In the genomic region with DNA sequence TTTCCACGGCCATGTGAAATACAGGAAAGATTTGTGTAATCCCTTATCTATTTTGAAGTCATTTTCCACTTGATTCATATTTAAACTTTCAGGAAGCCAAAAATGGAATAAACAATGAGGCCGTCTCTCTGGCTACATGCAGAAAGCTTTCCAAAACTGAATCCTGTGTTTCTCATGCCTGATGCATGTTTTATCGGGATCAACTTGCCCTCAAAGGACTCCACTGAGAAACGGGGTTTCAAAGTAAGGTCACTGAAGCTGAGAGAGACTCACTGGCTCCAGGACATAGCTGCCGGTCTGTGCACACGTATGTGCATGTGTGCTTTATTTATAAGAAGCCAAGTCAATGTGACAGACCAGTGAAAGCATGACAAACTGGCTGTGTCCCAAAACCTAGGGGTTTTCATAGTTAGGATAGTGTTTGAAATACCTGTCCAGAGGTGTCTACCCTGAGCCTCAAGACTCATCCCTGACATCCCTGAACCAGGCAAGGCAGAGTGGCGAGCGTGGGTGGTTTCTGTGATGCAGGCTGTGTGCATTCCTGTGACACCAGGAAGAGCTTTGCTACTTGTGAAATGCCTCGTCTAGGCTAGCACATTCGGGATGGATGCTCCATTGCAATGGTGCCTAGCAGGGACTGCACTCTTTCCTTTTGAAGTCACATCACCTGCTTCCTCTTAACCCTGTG, we compare ENCODE assay signal across 22 mouse cellular contexts.
DNase-seq lines count a peak whose midpoint lies in the region; ATAC-seq and TF ChIP-seq lines count a peak whose summit lies in the region.
"Had no signal": no experiment of that assay in that cellular context is flagged by ENCODE, and none has a peak within 500 bp of the region (broad histone marks: within the 10 kb centered on the region; RNA-seq: fewer than 3 reads in every experiment).

No protein-coding gene starts in this region.

- intact Hi-C loops in heart, adult 2 months (cut with DNase I): no loop called here

- peaks cover 1% of the 10 kb centered on the region; the same call in 1 of the 2 replicates for H3K36me3 ChIP-seq in heart, adult 2 months (ENCODE audit: control insufficient read depth, insufficient read depth, low read length)
- no peaks in the 10 kb centered on the region for H3K36me3 ChIP-seq in liver, adult 2 months (ENCODE audit: control insufficient read depth, insufficient read depth, low read length)
- no peaks in the 10 kb centered on the region for H3K36me3 ChIP-seq in liver, embryonic 11.5 days (ENCODE audit: control insufficient read depth, insufficient read depth, low read length)
- H3K36me3 ChIP-seq: limb, embryonic 12.5 days; liver, embryonic 12.5 days had no signal

- DNase-seq in heart, adult 11 months: peak; percentile 69
- no peak for DNase-seq in heart, adult 2 months
- DNase-seq in liver, adult 2 months (ENCODE audit: extremely low read depth, low read depth, low spot score): no peak
- no peak for DNase-seq in liver, embryonic 11.5 days (ENCODE audit: low spot score)
- peak; percentile 19 for DNase-seq in ovary, adult 18-20 months (ENCODE audit: low spot score)
- DNase-seq in ovary, postnatal 10 days (ENCODE audit: low spot score): no peak
- no peak for DNase-seq in right cerebral cortex, postnatal 36 days (ENCODE audit: low spot score in 2 of 2)
- DNase-seq: adrenal gland, postnatal 25 days; cerebellum, adult 2 months; cerebellum, postnatal 14 days; gastrocnemius, postnatal 14 days; layer of hippocampus, adult 9-11 months; liver, postnatal 0 days; midbrain, embryonic 14.5 days; thymus, adult 2 months; thymus, postnatal 36 days had no signal

- no peaks in the 10 kb centered on the region for H3K9me3 ChIP-seq in liver, embryonic 11.5 days (ENCODE audit: control insufficient read depth, low read length)
- H3K9me3 ChIP-seq: liver, embryonic 12.5 days had no signal

- H3K4me2 ChIP-seq in liver, embryonic 11.5 days: no peak overlapping the region
- H3K4me2 ChIP-seq: heart, embryonic 11.5 days; hindbrain, embryonic 14.5 days; limb, embryonic 12.5 days; liver, embryonic 12.5 days had no signal

- no peaks in the 10 kb centered on the region for H3K79me2 ChIP-seq in heart, adult 2 months (replicated peaks; ENCODE audit: control insufficient read depth, insufficient read depth, low read length)
- H3K79me2 ChIP-seq in liver, adult 2 months (ENCODE audit: control insufficient read depth, insufficient read depth, low read length): no peaks in the 10 kb centered on the region

- peaks cover 2% of the 10 kb centered on the region for H3K4me1 ChIP-seq in heart, adult 2 months (ENCODE audit: control insufficient read depth, insufficient read depth, low read length)
- peaks cover 4% of the 10 kb centered on the region for H3K4me1 ChIP-seq in liver, adult 2 months (ENCODE audit: control insufficient read depth, insufficient read depth, low read length)
- H3K4me1 ChIP-seq in liver, embryonic 11.5 days (replicated peaks; ENCODE audit: control insufficient read depth, insufficient read depth, low read length): peaks cover 6% of the 10 kb centered on the region

- no peak overlapping the region for H3K9ac ChIP-seq in heart, adult 2 months (ENCODE audit: low read depth, low read length)
- no peak overlapping the region for H3K9ac ChIP-seq in liver, adult 2 months (ENCODE audit: low read depth, low read length)
- no peak overlapping the region for H3K9ac ChIP-seq in liver, embryonic 11.5 days (ENCODE audit: low read depth, low read length)
- H3K9ac ChIP-seq: hindbrain, embryonic 14.5 days; limb, embryonic 12.5 days; liver, embryonic 12.5 days; liver, postnatal 0 days had no signal

- no peak for ATAC-seq in liver, embryonic 11.5 days (replicated peaks; ENCODE audit: low FRiP score)
- ATAC-seq: forebrain, embryonic 16.5 days; liver, embryonic 12.5 days; liver, postnatal 0 days had no signal

- no peak for TF ChIP-seq EP300 in heart, adult 2 months (IDR thresholded peaks at IDR 0.05; ENCODE audit: insufficient read depth, low read depth, low read length)

- TF ChIP-seq POLR2A in heart, adult 2 months (IDR thresholded peaks at IDR 0.05; ENCODE audit: insufficient read depth, low read depth, low read length): no peak
- TF ChIP-seq POLR2A in liver, adult 2 months (IDR thresholded peaks at IDR 0.05; ENCODE audit: extremely low read depth, insufficient read depth, low read length): no peak

- TF ChIP-seq CTCF in heart, adult 2 months (IDR thresholded peaks at IDR 0.05): no peak
- no peak for TF ChIP-seq CTCF in liver, adult 2 months (IDR thresholded peaks at IDR 0.05; ENCODE audit: low read depth, low read length)

- no peak overlapping the region for H3K27ac ChIP-seq in heart, adult 2 months
- H3K27ac ChIP-seq in liver, adult 2 months (replicated peaks; ENCODE audit: insufficient read depth, low read depth, low read length): peak overlapping the region; percentile 42
- H3K27ac ChIP-seq in liver, embryonic 11.5 days (ENCODE audit: low read depth, low read length): no peak overlapping the region
- H3K27ac ChIP-seq: hindbrain, embryonic 14.5 days; limb, embryonic 12.5 days; liver, embryonic 12.5 days had no signal

- WGBS in heart, adult 2 months: 53% methylated on average over 10 of the region's 10 CpGs
- 59% methylated on average over 10 of the region's 10 CpGs for WGBS in liver, adult 2 months
- WGBS in liver, embryonic 11.5 days: 70% methylated on average over 10 of the region's 10 CpGs

- no peak overlapping the region for H3K4me3 ChIP-seq in heart, adult 2 months
- no peak overlapping the region for H3K4me3 ChIP-seq in liver, adult 2 months (ENCODE audit: insufficient read depth, low read depth, low read length)
- H3K4me3 ChIP-seq in liver, embryonic 11.5 days (ENCODE audit: low read depth, low read length): no peak overlapping the region
- H3K4me3 ChIP-seq: erythroblast, embryonic 14.5 days; limb, embryonic 12.5 days; liver, embryonic 12.5 days had no signal

- no peaks in the 10 kb centered on the region for H3K27me3 ChIP-seq in heart, adult 2 months (ENCODE audit: control insufficient read depth, insufficient read depth, low read length)
- no peaks in the 10 kb centered on the region for H3K27me3 ChIP-seq in liver, adult 2 months (ENCODE audit: control insufficient read depth, insufficient read depth, low read length)
- H3K27me3 ChIP-seq in liver, embryonic 11.5 days (replicated peaks; ENCODE audit: control insufficient read depth, insufficient read depth, low read length): no peaks in the 10 kb centered on the region
- H3K27me3 ChIP-seq: limb, embryonic 12.5 days; liver, embryonic 12.5 days had no signal

Comparison
In these comparisons a context has a peak if more than half of its experiments do, and no peak if none do; other contexts are left out.
1. DNase-seq: peak in heart, adult 11 months (single experiment) and ovary, adult 18-20 months (single experiment); none in heart, adult 2 months (0 of 2), liver, adult 2 months (single experiment), liver, embryonic 11.5 days (single experiment), ovary, postnatal 10 days (single experiment) and right cerebral cortex, postnatal 36 days (0 of 2).